Mouse (Mus musculus) sigmoid colon, adult 10 weeks (tissue): ENCODE data around the gene Map3k21. TPM values are rescaled to one million over a fixed set of nuclear protein-coding genes. Genes with fewer than 3 reads are reported as not detected.

ENCODE experiments used
- polyA plus RNA-seq: library from polyadenylated mRNA; stranded (reverse); fragments of 350-450 nt; fragmentation: Illumina TruSeq; extraction: RNeasy Lipid Tissue Mini Kit (QIAGEN cat#74804); gene quantifications from one replicate; pipeline ENCODE4 v1.2.3, GENCODE M21; 2014; ENCODE audit warnings: low read depth, low replicate concordance

Map3k21 gene
- polyA plus RNA-seq = 17.1 TPM

GRCm38 (mm10) chr8:125910365-125911228 lies at the start of gene Map3k21:
TSS of gene Map3k21 (plus strand) at chr8:125910450.

GRCm38 (mm10) chr8:125897868-125898788 lies 12.1 kb upstream of the Map3k21 start, which contains the start of gene Pcnx2:
TSS of gene Pcnx2 (minus strand) at chr8:125898317.

DNA sequence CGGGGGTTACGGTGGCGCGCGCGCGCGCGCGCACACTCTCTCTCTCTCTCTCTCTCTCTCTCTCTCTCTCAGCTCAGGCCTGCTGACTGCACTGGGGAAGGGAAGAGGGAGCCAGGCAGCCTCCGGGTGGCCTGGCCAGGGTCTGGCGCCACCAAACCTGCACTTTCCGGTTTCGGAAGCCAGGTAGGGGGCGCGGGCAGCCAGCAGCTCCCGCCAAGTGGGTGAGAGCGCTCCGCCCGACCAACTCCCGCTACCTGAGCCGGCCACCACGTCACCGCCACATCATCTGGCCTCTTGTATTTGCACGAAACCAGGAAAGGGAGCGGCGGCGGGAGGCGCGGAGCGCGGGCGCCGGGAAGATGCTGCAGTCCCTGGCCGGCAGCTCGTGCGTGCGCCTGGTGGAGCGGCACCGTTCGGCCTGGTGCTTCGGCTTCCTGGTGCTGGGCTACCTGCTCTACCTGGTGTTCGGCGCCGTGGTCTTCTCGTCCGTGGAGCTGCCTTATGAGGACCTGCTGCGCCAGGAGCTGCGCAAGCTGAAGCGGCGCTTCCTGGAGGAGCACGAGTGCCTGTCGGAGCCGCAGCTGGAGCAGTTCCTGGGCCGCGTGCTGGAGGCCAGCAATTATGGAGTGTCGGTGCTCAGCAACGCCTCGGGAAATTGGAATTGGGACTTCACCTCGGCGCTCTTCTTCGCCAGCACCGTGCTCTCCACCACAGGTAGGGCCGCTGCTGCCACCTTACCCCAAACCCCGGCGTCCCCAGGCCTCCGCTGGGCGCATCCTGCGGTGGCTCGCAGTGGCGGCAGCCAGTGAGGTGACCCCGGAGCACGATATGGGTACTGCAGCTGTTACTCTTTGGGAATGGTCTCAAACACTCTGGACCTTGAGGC lies 85.1 kb downstream of the Map3k21 start, which contains the start of gene Kcnk1:
TSS of gene Kcnk1 (plus strand) at position 70 of the 886 bp plus-strand sequence.

Other genes with a start within 250 kb of the Map3k21 start
- gene Map10, start 240.6 kb upstream of the Map3k21 start, polyA plus RNA-seq = 5.0 TPM
- gene Ntpcr, start 180.5 kb upstream of the Map3k21 start, polyA plus RNA-seq = 12.4 TPM
- gene Pcnx2, start 12.1 kb upstream of the Map3k21 start, polyA plus RNA-seq = not detected
- gene Kcnk1, start 84.7 kb downstream of the Map3k21 start, polyA plus RNA-seq = 113 TPM